Mouse (Mus musculus) ES-E14 (cell line): ENCODE results near the gene Pts. TPM values are rescaled to one million over a fixed set of nuclear protein-coding genes. Genes with fewer than 3 reads are reported as not detected.

Source experiments
- DNase-seq: peaks from one replicate; pipeline ENCODE4 v3.0.0-alpha.2; 2013; ENCODE audit warnings: low read depth, low spot score
- H3K27ac ChIP-seq: 2 replicates; pipeline ENCODE4 v1.5.1; 2012; ENCODE audit warnings: low read depth, mild to moderate bottlenecking, low read length, moderate library complexity, mixed read lengths; ENCODE audit not compliant: poor library complexity, insufficient read depth, severe bottlenecking
- H3K36me3 ChIP-seq: 2 replicates; pipeline ENCODE4 v1.6.1; 2012; ENCODE audit warnings: mild to moderate bottlenecking, low read length, moderate library complexity, mixed read lengths; ENCODE audit not compliant: control insufficient read depth, poor library complexity, insufficient read depth, severe bottlenecking
- H3K4me1 ChIP-seq, 2 experiments: fragments of 150-350 bp in 1 of 2; sonication (generic) in 1 of 2; 2 replicates each; pipeline ENCODE4 v1.6.1; 2012; ENCODE audit warnings: low read length in 2 of 2, mild to moderate bottlenecking in 1 of 2, mixed read lengths in 1 of 2; ENCODE audit not compliant: control insufficient read depth in 2 of 2, insufficient read depth in 2 of 2, poor library complexity in 1 of 2
- H3K4me3 ChIP-seq, 2 experiments: fragments of 150-350 bp in 1 of 2; sonication (generic) in 1 of 2; 2 replicates each; pipeline ENCODE4 v1.5.1; 2012; ENCODE audit warnings: low read length in 2 of 2, low read depth in 1 of 2, mild to moderate bottlenecking in 1 of 2, mixed read lengths in 1 of 2; ENCODE audit not compliant: insufficient read depth in 1 of 2, poor library complexity in 1 of 2, severe bottlenecking in 1 of 2
- H3K9ac ChIP-seq: 2 replicates; pipeline ENCODE4 v1.6.1; 2012; ENCODE audit warnings: low read depth, mild to moderate bottlenecking, low read length, mixed read lengths; ENCODE audit not compliant: poor library complexity, insufficient read depth, severe bottlenecking
- H3K9me3 ChIP-seq: fragments of 150-350 bp; sonication (generic); 2 replicates; pipeline ENCODE4 v1.6.1; 2012; ENCODE audit warnings: low read depth, mild to moderate bottlenecking, low read length; ENCODE audit not compliant: control insufficient read depth, insufficient read depth
- CHD2 ChIP-seq: IDR thresholded peaks from 2 replicates; pipeline ENCODE4 v1.6.1; 2014; ENCODE audit warnings: mild to moderate bottlenecking, low read depth, low read length, inconsistent platforms
- HCFC1 ChIP-seq: IDR thresholded peaks from 2 replicates; pipeline ENCODE4 v1.6.1; 2012; ENCODE audit warnings: low read length, inconsistent platforms, borderline replicate concordance; ENCODE audit not compliant: insufficient read depth
- MAFK ChIP-seq: IDR thresholded peaks from 2 replicates; pipeline ENCODE4 v1.6.1; 2014; ENCODE audit warnings: mild to moderate bottlenecking, low read depth, low read length, inconsistent platforms; ENCODE audit not compliant: insufficient read depth
- ZC3H11A ChIP-seq: IDR thresholded peaks from 2 replicates; pipeline ENCODE4 v1.6.1; 2012; ENCODE audit warnings: low read depth, mild to moderate bottlenecking, inconsistent platforms, low read length, borderline replicate concordance
- ZNF384 ChIP-seq: IDR thresholded peaks from 2 replicates; pipeline ENCODE4 v1.6.1; 2012; ENCODE audit warnings: low read depth, low read length, inconsistent platforms
- in situ Hi-C, 2 experiments: fragments of 600-800 bp; cut with MboI; formaldehyde crosslinking; loops; one replicate each; pipeline ENCODE4 v1.15.1; 2025; ENCODE audit warnings: low sequenced_read_pairs in 2 of 2, inconsistent platforms in 1 of 2; ENCODE audit not compliant: unreplicated experiment in 2 of 2
- total RNA-seq: library from RNA; depleted of rRNA; stranded (reverse); fragments of 300-350 nt; gene quantifications from 2 replicates; pipeline ENCODE4 v1.2.3, GENCODE M21; 2012

The Pts gene
- total RNA-seq, 1 experiment: 6.8 TPM

- no peak overlapping the region for H3K4me3 ChIP-seq
- no peaks in the 10 kb centered on the region for H3K9me3 ChIP-seq
- DNase-seq: no peak
- H3K9ac ChIP-seq: no peak overlapping the region
- in situ Hi-C loops: no loop called here
- H3K36me3 ChIP-seq: no peaks in the 10 kb centered on the region
- no peak for TF ChIP-seq MAFK
- no peak for TF ChIP-seq ZNF384
- TF ChIP-seq CHD2: no peak
- TF ChIP-seq ZC3H11A: no peak
- no peak for TF ChIP-seq HCFC1
- H3K27ac ChIP-seq: no peak overlapping the region
- no peaks in the 10 kb centered on the region for H3K4me1 ChIP-seq
Measured at GRCm38 (mm10) chr9:50547859-50548478, 19.4 kb upstream of the Pts start.

DNA sequence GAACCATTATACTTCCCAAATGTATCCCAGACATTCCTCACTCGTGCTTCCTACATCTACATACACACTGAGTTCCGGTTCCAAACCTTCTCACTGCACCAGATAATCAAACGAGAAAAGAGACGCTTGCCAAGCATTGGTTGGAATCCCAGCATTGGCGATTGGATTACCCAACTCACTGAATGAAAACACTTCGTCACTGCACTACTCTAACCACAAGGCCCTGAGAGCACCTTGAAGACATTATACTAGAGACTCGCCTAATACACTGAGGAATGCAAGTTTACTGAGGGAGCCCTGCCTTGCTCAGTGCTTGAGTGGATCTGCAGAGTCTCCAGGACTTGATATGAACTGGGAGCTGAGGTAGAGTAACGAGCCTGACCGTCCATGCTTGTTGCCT lies 13.9 kb upstream of the Pts start:
- Histone ChIP-seq H3K27ac (no peak overlapping the region), H3K9ac (no peak overlapping the region), H3K36me3 (no peaks in the 10 kb centered on the region), H3K4me3 (no peak overlapping the region), H3K4me1 (no peaks in the 10 kb centered on the region), H3K9me3 (no peaks in the 10 kb centered on the region)
- in situ Hi-C loops: no loop called here
- DNase-seq: no peak
- no peak for TF ChIP-seq ZC3H11A
- no peak for TF ChIP-seq CHD2

GRCm38 (mm10) chr9:50540170-50540569 lies 11.6 kb upstream of the Pts start:
- H3K27ac ChIP-seq: no peak overlapping the region
- H3K4me1 ChIP-seq: no peaks in the 10 kb centered on the region
- no peaks in the 10 kb centered on the region for H3K36me3 ChIP-seq
- no peak for TF ChIP-seq ZC3H11A
- no peak for TF ChIP-seq MAFK
- no peak for TF ChIP-seq HCFC1
- TF ChIP-seq ZNF384: no peak
- no peak for TF ChIP-seq CHD2
- H3K9ac ChIP-seq: no peak overlapping the region
- H3K4me3 ChIP-seq: no peak overlapping the region
- no peak for DNase-seq
- in situ Hi-C loops: no loop called here
- no peaks in the 10 kb centered on the region for H3K9me3 ChIP-seq

DNA sequence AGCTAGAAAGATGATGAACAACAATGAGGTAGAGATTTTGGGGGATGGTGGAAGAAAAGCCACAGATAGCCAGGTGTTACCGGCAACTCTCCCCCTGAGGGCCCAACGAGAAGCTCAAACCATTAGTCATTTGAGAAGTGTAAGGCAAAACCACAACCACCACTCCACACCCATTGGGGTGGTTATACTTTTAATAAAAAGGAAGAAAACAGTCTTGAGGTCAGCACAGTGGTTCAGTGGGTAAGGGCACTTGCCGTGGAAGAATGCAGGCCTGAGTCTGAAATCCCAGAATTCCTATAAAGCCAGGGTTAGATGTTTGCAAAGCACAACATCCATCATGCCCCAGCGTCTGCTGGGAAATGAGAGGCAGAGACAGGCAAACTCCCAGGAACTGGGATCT lies 8.8 kb upstream of the Pts start:
- TF ChIP-seq ZC3H11A (no peak), ZNF384 (no peak), CHD2 (no peak), HCFC1 (no peak), MAFK (no peak)
- no peak overlapping the region for H3K4me3 ChIP-seq
- in situ Hi-C loops: no loop called here
- no peaks in the 10 kb centered on the region for H3K9me3 ChIP-seq
- no peak for DNase-seq
- H3K36me3 ChIP-seq: no peaks in the 10 kb centered on the region
- no peaks in the 10 kb centered on the region for H3K4me1 ChIP-seq
- H3K9ac ChIP-seq: no peak overlapping the region
- no peak overlapping the region for H3K27ac ChIP-seq

DNA sequence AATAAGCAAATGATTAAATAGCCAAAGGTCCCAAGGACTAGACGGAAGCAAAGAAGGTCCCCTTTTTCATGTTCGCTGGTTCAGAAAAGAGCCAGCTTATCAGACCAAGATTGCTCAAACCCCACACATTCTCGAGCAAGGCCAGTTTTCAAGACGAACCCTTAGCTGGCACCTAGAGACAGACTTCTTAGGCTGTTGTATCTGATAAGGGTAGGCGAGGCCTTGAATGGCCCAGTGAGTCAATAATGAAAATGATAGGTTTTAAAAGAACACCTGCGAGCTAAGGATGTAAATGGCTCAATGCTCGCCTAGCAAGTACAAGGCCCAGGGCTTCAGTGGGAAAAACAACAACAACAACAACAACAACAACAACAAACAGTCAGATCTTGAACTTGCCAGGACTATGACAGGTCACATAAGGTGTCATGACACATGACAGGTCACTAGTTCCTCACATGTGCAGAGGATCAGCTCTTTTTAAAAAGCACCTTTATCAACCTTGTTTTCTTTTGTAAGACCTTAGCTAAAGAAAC lies 8.1 kb upstream of the Pts start:
- no peak overlapping the region for H3K27ac ChIP-seq
- H3K4me1 ChIP-seq: no peaks in the 10 kb centered on the region
- H3K9ac ChIP-seq: no peak overlapping the region
- H3K4me3 ChIP-seq: no peak overlapping the region
- no peaks in the 10 kb centered on the region for H3K9me3 ChIP-seq
- in situ Hi-C loops: no loop called here
- no peak for DNase-seq
- TF ChIP-seq MAFK: no peak
- no peak for TF ChIP-seq CHD2
- TF ChIP-seq ZNF384: no peak
- no peak for TF ChIP-seq ZC3H11A
- TF ChIP-seq HCFC1: no peak
- no peaks in the 10 kb centered on the region for H3K36me3 ChIP-seq
